Mouse (Mus musculus): ENCODE measurements around the gene Ube2l6. TPM values are rescaled to one million over a fixed set of nuclear protein-coding genes. Genes with fewer than 3 reads are reported as not detected.
"Not testable (repeated sequence)": the region's sequence is repeated elsewhere in the genome, so short reads cannot be mapped to it uniquely, and the experiment has no call there.

Ube2l6 gene
- polyA plus RNA-seq, 1 experiment = 140 TPM

- peak overlapping the region; percentile 90 for H3K4me3 ChIP-seq (replicated peaks; ENCODE audit: control insufficient read depth, low read depth, low read length)
- H3K4me1 ChIP-seq (ENCODE audit: control insufficient read depth, insufficient read depth, low read length) = 0 out of 2 replicates have a peak, but pooled peaks cover 1% of the 10 kb centered on the region
- TF ChIP-seq POLR2A (IDR thresholded peaks at IDR 0.05; ENCODE audit: borderline replicate concordance, control insufficient read depth, low read depth, low read length) = no peak
- peak; percentile 83 for TF ChIP-seq CTCF (IDR thresholded peaks at IDR 0.05; ENCODE audit: control insufficient read depth, insufficient read depth, low read length)
- peak overlapping the region; percentile 83 for H3K27ac ChIP-seq (ENCODE audit: control insufficient read depth, insufficient read depth, low read depth, low read length, poor library complexity)
- whole genome bisulfite sequencing = 9% methylated on average over 13 of the region's 13 CpGs
These were observed 665 bp upstream of the Ube2l6 start for GRCm38 (mm10) chr2:84797833-84798492.

- 2% methylated on average over 16 of the region's 16 CpGs for WGBS
- H3K4me3 ChIP-seq (replicated peaks; ENCODE audit: control insufficient read depth, low read depth, low read length) = peak overlapping the region; percentile 90
- H3K27ac ChIP-seq (ENCODE audit: control insufficient read depth, insufficient read depth, low read depth, low read length, poor library complexity) = peak overlapping the region; percentile 83
- H3K4me1 ChIP-seq (ENCODE audit: control insufficient read depth, insufficient read depth, low read length) = peaks cover 4% of the 10 kb centered on the region; the same call in 1 of the 2 replicates
- TF ChIP-seq CTCF (IDR thresholded peaks at IDR 0.05; ENCODE audit: control insufficient read depth, insufficient read depth, low read length) (peak; percentile 48), POLR2A (IDR thresholded peaks at IDR 0.05; ENCODE audit: borderline replicate concordance, control insufficient read depth, low read depth, low read length) (no peak)
These were observed 473 bp downstream of the Ube2l6 start for GRCm38 (mm10) chr2:84799041-84799561.

- WGBS = 35% methylated on average over 4 of the region's 4 CpGs
- Histone ChIP-seq H3K4me1 (ENCODE audit: control insufficient read depth, insufficient read depth, low read length) (peaks cover 4% of the 10 kb centered on the region; the same call in 1 of the 2 replicates), H3K4me3 (replicated peaks; ENCODE audit: control insufficient read depth, low read depth, low read length) (peak overlapping the region; percentile 53), H3K27ac (ENCODE audit: control insufficient read depth, insufficient read depth, low read depth, low read length, poor library complexity) (no peak overlapping the region)
- TF ChIP-seq POLR2A (IDR thresholded peaks at IDR 0.05; ENCODE audit: borderline replicate concordance, control insufficient read depth, low read depth, low read length) = no peak
- TF ChIP-seq CTCF (IDR thresholded peaks at IDR 0.05; ENCODE audit: control insufficient read depth, insufficient read depth, low read length) = no peak
These were observed 1.7 kb downstream of the Ube2l6 start for GRCm38 (mm10) chr2:84800304-84800703.

- 79% methylated on average over 5 of the region's 5 CpGs for WGBS
- not testable (repeated sequence) for H3K27ac ChIP-seq (ENCODE audit: control insufficient read depth, insufficient read depth, low read depth, low read length, poor library complexity); H3K4me3 ChIP-seq (replicated peaks; ENCODE audit: control insufficient read depth, low read depth, low read length); H3K4me1 ChIP-seq (ENCODE audit: control insufficient read depth, insufficient read depth, low read length)
These were observed 2.6 kb downstream of the Ube2l6 start for GRCm38 (mm10) chr2:84801223-84801622.

GRCm38 (mm10) chr2:84803963-84804362, 5.3 kb downstream of the Ube2l6 start:
- TF ChIP-seq CTCF (IDR thresholded peaks at IDR 0.05; ENCODE audit: control insufficient read depth, insufficient read depth, low read length) (no peak), POLR2A (IDR thresholded peaks at IDR 0.05; ENCODE audit: borderline replicate concordance, control insufficient read depth, low read depth, low read length) (no peak)
- Histone ChIP-seq H3K4me3 (replicated peaks; ENCODE audit: control insufficient read depth, low read depth, low read length) (no peak overlapping the region), H3K4me1 (ENCODE audit: control insufficient read depth, insufficient read depth, low read length) (peaks cover 5% of the 10 kb centered on the region; the same call in 1 of the 2 replicates), H3K27ac (ENCODE audit: control insufficient read depth, insufficient read depth, low read depth, low read length, poor library complexity) (0 out of 2 replicates have a peak overlapping the region, but pooled peaks have one; percentile 10)
- 61% methylated on average over 7 of the region's 7 CpGs for WGBS

GRCm38 (mm10) chr2:84806546-84806945, 7.9 kb downstream of the Ube2l6 start:
- TF ChIP-seq CTCF (IDR thresholded peaks at IDR 0.05; ENCODE audit: control insufficient read depth, insufficient read depth, low read length) = no peak
- TF ChIP-seq POLR2A (IDR thresholded peaks at IDR 0.05; ENCODE audit: borderline replicate concordance, control insufficient read depth, low read depth, low read length) = no peak
- H3K27ac ChIP-seq (ENCODE audit: control insufficient read depth, insufficient read depth, low read depth, low read length, poor library complexity) = no peak overlapping the region
- H3K4me1 ChIP-seq (ENCODE audit: control insufficient read depth, insufficient read depth, low read length) = peaks cover 8% of the 10 kb centered on the region
- WGBS = 87% methylated on average over 5 of the region's 5 CpGs
- H3K4me3 ChIP-seq (replicated peaks; ENCODE audit: control insufficient read depth, low read depth, low read length) = no peak overlapping the region

GRCm38 (mm10) chr2:84809330-84809729, 10.7 kb downstream of the Ube2l6 start:
- peaks cover 4% of the 10 kb centered on the region for H3K4me1 ChIP-seq (ENCODE audit: control insufficient read depth, insufficient read depth, low read length)

DNA sequence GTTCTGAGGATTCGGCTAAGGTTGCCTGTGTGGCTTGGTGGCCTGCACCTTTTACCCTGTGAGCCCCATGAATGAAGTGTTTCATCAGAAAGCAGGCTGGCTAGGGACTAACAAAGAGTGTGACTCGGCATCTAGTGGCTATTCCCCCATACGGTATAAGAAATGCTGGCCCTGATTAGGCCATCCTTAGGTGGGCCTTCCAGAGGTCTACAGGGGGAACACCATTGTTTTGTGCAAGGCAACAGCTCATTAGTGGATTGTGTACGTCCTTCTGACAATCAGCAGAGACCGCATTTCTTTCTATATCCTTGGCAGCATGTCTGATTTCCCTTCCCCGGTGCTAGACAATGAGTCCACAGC, 11.9 kb downstream of the Ube2l6 start:
- WGBS = 76% methylated on average over 6 of the region's 6 CpGs
- TF ChIP-seq CTCF (IDR thresholded peaks at IDR 0.05; ENCODE audit: control insufficient read depth, insufficient read depth, low read length) = no peak
- TF ChIP-seq POLR2A (IDR thresholded peaks at IDR 0.05; ENCODE audit: borderline replicate concordance, control insufficient read depth, low read depth, low read length) = no peak
- Histone ChIP-seq H3K4me1 (ENCODE audit: control insufficient read depth, insufficient read depth, low read length) (peaks cover 4% of the 10 kb centered on the region), H3K4me3 (replicated peaks; ENCODE audit: control insufficient read depth, low read depth, low read length) (no peak overlapping the region), H3K27ac (ENCODE audit: control insufficient read depth, insufficient read depth, low read depth, low read length, poor library complexity) (no peak overlapping the region)

More at GRCm38 (mm10) chr2:84809330-84809729, 10.7 kb downstream of the Ube2l6 start:
- Histone ChIP-seq H3K4me3 (replicated peaks; ENCODE audit: control insufficient read depth, low read depth, low read length) (no peak overlapping the region), H3K27ac (ENCODE audit: control insufficient read depth, insufficient read depth, low read depth, low read length, poor library complexity) (no peak overlapping the region)
- no peak for TF ChIP-seq POLR2A (IDR thresholded peaks at IDR 0.05; ENCODE audit: borderline replicate concordance, control insufficient read depth, low read depth, low read length)
